Mouse (Mus musculus) cerebellum, adult 2 months (tissue): ENCODE data around the gene Pctp.

ENCODE experiments used
- CTCF ChIP-seq: fragments of 200-500 bp; IDR thresholded peaks from 2 replicates; pipeline ENCODE4 v1.5.1; 2011; ENCODE audit warnings: low read depth, mild to moderate bottlenecking, control low read depth, low read length, moderate library complexity, borderline replicate concordance; ENCODE audit not compliant: insufficient read depth
- POLR2A ChIP-seq: fragments of 200-500 bp; IDR thresholded peaks from 2 replicates; pipeline ENCODE4 v1.6.1; 2011; ENCODE audit warnings: low read length, control low read depth, borderline replicate concordance; ENCODE audit not compliant: insufficient read depth

DNA sequence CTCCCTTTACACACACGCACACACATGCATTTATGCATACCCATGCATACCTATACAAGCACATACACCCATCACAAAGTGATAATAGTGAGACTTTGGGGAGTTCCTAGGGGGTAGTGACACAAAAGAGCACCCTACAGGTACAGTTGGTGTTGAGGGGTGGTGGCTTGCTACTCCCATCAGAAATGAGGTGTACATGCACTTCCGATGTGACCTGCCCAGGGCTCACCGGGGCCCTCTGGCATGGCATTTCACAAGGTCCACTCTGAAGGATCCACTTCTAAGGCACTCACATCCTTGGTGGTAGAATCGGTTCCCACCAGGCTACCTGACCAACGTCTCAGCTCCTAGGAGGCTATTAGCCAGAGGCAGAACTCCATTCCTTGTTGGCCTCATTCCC, 26.3 kb downstream of the Pctp start:
- no peak for TF ChIP-seq POLR2A
- TF ChIP-seq CTCF, result no peak
